Mouse (Mus musculus) limb, embryonic 12.5 days (tissue): ENCODE results near the gene Mrfap1. TPM values are rescaled to one million over a fixed set of nuclear protein-coding genes. Genes with fewer than 3 reads are reported as not detected.
"Not testable (repeated sequence)": the region's sequence is repeated elsewhere in the genome, so short reads cannot be mapped to it uniquely, and the experiment has no call there.

Experiments
- ATAC-seq: fragments of 200-750 bp; cut with Nextera tagmentation; 2 replicates; pipeline ENCODE4 v1.8.0; 2017; ENCODE audit warnings: low read depth, moderate TSS enrichment; ENCODE audit not compliant: insufficient number of reproducible peaks, insufficient read depth, low FRiP score, low TSS enrichment
- H3K27ac ChIP-seq: fragments of 300-500 bp; sonication (generic); 2 replicates; pipeline ENCODE4 v1.5.1; 2016; ENCODE audit warnings: mild to moderate bottlenecking, moderate library complexity
- H3K27me3 ChIP-seq: fragments of 300-500 bp; sonication (generic); 2 replicates; pipeline ENCODE4 v1.6.1; 2016; ENCODE audit warnings: mild to moderate bottlenecking, moderate library complexity
- H3K36me3 ChIP-seq: fragments of 300-500 bp; sonication (generic); 2 replicates; pipeline ENCODE4 v1.6.1; 2016; ENCODE audit warnings: mild to moderate bottlenecking, moderate library complexity
- H3K4me1 ChIP-seq: fragments of 300-500 bp; sonication (generic); replicated peaks from 2 replicates; pipeline ENCODE4 v1.6.1; 2016
- H3K4me2 ChIP-seq: fragments of 300-500 bp; sonication (generic); 2 replicates; pipeline ENCODE4 v1.6.1; 2016; ENCODE audit warnings: mild to moderate bottlenecking, moderate library complexity
- H3K4me3 ChIP-seq: fragments of 300-500 bp; sonication (generic); replicated peaks from 2 replicates; pipeline ENCODE4 v1.5.1; 2016; ENCODE audit warnings: mild to moderate bottlenecking
- H3K9ac ChIP-seq: fragments of 300-500 bp; sonication (generic); replicated peaks from 2 replicates; pipeline ENCODE4 v1.6.1; 2016; ENCODE audit warnings: mild to moderate bottlenecking, moderate library complexity
- H3K9me3 ChIP-seq: fragments of 300-500 bp; sonication (generic); 2 replicates; pipeline ENCODE4 v1.6.1; 2016; ENCODE audit warnings: mild to moderate bottlenecking, moderate library complexity
- WGBS: fragments of 180-500 bp; shearing (Covaris S2); methylation state at CpG from one replicate; pipeline ENCODE4 v1.1.7; 2016; 5-methylcytosine and 5-hydroxymethylcytosine counted together
- polyA plus RNA-seq: library from polyadenylated mRNA; unstranded; fragments of >200 nt; fragmentation: Nextera tagmentation; extraction: Ambion mirVana; gene quantifications from 2 replicates; pipeline ENCODE4 v1.2.1, GENCODE M21; 2016

Mrfap1 gene
- polyA plus RNA-seq = 685 and 692 TPM in 2 replicates

DNA sequence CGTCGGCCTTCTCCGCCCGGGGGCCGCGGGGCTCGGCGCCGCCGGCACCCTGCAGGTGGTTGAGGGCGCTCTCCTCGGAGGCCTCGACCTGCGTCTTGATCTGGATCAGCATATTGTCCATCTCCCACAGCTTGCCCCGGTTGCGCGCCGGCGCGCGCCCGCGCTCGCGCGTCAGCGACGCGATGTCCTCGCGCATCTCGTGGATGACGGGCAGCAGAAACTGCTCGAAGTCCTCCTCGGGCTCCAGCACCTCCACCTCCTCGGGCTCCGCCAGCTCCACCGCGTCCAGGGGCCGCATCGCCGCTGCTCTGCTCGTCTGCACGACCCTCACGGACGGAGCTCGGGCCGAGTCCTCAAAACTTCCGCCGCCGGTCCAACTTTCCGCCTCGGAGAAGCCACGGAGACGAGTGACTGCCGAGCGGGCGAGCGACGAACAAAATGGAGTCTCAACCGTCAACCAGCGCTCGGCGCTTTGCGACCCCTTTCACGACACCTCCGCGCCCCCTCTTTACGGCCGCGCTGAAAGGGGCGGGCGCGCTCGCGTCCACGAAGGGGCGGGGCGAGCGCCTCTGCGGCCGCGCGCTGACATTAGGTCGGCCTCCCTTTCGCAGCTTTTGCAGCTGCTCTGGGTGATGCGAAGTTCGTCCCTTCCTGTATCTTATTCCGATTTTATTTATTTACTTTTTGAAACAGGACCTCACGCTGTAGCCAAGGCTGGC is at the start of gene Mrfap1:
Gene Mrfap1, minus strand, starts transcription at position 477 of the 719 bp plus-strand sequence.
- H3K4me2 ChIP-seq = peak within 1 kb of the TSS; percentile 61
- under 1% methylated on average over 90 of the region's 90 CpGs for WGBS
- peak within 1 kb of the TSS; percentile 86 for H3K9ac ChIP-seq
- peak within 1 kb of the TSS; percentile 97 for H3K27ac ChIP-seq
- H3K9me3 ChIP-seq, H3K27me3 ChIP-seq, H3K4me1 ChIP-seq: not testable (repeated sequence)
- peak within 1 kb of the TSS; percentile 69 for H3K4me3 ChIP-seq
- peak; percentile 81 for ATAC-seq
- peaks cover 23% of the 10 kb centered on the region for H3K36me3 ChIP-seq

DNA sequence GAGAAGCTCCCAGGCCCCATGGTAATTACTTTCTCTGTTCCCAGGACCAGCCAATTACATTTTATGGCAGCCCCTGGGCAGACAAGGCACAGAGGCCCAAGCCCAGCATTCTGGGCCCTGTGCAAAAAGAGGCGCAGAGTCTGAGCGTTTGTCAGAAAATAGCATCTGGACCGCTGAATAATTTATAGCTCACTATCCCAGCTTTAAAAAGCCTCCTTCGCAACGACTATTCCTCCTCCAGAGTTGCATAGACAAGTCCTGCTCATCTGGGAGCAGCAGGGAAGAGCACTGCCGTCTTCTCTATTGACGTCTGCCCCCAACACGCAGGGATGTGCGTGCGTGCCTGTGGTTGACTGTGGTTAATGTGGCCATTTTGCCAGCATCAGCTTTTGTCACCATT is 47.9 kb upstream of the Mrfap1 start:
- no peaks in the 10 kb centered on the region for H3K9me3 ChIP-seq
- H3K4me3 ChIP-seq = no peak overlapping the region
- no peak overlapping the region for H3K27ac ChIP-seq
- no peaks in the 10 kb centered on the region for H3K4me1 ChIP-seq
- H3K9ac ChIP-seq = no peak overlapping the region
- WGBS = 49% methylated on average over 10 of the region's 10 CpGs
- H3K27me3 ChIP-seq = peaks cover 3% of the 10 kb centered on the region; the same call in 1 of the 2 replicates
- H3K4me2 ChIP-seq = no peak overlapping the region
- ATAC-seq = no peak
- no peaks in the 10 kb centered on the region for H3K36me3 ChIP-seq

DNA sequence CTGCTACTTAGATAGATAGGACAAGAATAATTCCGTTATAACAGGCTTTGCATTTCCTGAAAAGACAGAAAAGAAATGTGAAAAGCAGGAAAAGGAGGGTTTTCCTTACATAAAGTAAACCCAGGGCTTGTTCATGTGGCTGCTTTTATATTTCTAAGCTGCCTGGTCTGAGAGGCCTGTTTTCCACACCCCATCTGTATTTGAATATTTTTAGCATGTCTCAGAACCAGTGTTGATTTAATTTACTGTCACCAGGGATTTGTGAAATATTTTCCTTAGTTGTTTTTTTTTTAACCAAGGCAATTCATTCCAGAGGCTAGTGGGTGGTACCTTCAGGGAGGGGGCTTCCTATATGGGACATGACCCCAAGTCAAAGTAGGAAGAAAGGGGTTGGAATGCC is 45.1 kb upstream of the Mrfap1 start:
- 65% methylated on average over 1 of the region's 1 CpGs for WGBS

DNA sequence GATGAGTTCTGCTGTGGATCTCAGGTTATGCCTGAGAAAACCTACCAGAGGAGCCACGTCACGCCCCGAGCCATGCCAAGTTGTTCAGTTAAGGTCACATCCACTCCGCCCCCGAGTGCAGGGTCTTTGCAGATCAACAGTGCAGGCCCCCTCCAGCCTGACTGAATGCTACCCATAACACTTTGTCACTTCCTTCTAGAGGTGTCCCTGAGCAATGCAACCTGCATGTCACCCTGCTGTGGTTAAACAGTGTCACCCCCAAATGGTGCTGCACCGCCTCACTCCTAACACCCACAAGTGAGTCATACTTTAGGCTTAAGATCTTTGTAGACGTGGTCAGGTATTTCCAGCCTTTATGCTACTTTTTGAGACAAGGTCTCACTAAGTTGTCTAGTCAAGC is 43.5 kb upstream of the Mrfap1 start:
- Histone ChIP-seq H3K9me3 (no peaks in the 10 kb centered on the region), H3K36me3 (no peaks in the 10 kb centered on the region), H3K4me1 (no peaks in the 10 kb centered on the region), H3K9ac (no peak overlapping the region), H3K27ac (no peak overlapping the region), H3K27me3 (peaks cover 4% of the 10 kb centered on the region; the same call in 1 of the 2 replicates), H3K4me3 (no peak overlapping the region), H3K4me2 (no peak overlapping the region)
- no peak for ATAC-seq
- WGBS = 72% methylated on average over 7 of the region's 7 CpGs

More for the DNA sequence above, 45.1 kb upstream of the Mrfap1 start:
- H3K9me3 ChIP-seq = no peaks in the 10 kb centered on the region
- no peak for ATAC-seq
- H3K27me3 ChIP-seq = 0 out of 2 replicates have a peak, but pooled peaks cover 3% of the 10 kb centered on the region
- no peaks in the 10 kb centered on the region for H3K36me3 ChIP-seq
- H3K27ac ChIP-seq = no peak overlapping the region
- H3K4me3 ChIP-seq = no peak overlapping the region
- no peak overlapping the region for H3K9ac ChIP-seq
- no peaks in the 10 kb centered on the region for H3K4me1 ChIP-seq
- no peak overlapping the region for H3K4me2 ChIP-seq

DNA sequence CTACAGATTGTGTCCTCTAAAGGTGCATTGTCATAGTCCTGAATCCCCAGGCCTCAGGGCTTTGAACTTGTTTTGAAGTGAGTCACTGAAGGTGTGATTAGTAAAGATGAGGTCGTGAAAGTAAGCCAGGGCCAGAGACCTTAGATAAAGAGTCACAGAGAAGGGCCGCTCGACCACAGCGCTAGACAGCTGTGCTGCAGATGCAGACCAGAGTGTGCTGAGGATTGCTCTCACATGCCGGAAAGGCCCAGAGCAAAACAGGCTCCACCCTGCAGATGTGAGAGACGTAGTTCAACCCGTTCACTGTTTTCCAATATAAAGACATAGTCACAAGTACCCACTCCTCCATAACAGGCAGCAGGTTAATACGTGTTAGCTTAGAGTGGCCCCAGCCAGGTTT is 43.0 kb upstream of the Mrfap1 start:
- Histone ChIP-seq H3K27ac (no peak overlapping the region), H3K4me1 (no peaks in the 10 kb centered on the region), H3K27me3 (peaks cover 4% of the 10 kb centered on the region; the same call in 1 of the 2 replicates), H3K9ac (no peak overlapping the region), H3K4me2 (no peak overlapping the region), H3K36me3 (no peaks in the 10 kb centered on the region), H3K9me3 (no peaks in the 10 kb centered on the region), H3K4me3 (no peak overlapping the region)
- ATAC-seq = no peak
- 44% methylated on average over 8 of the region's 8 CpGs for WGBS

DNA sequence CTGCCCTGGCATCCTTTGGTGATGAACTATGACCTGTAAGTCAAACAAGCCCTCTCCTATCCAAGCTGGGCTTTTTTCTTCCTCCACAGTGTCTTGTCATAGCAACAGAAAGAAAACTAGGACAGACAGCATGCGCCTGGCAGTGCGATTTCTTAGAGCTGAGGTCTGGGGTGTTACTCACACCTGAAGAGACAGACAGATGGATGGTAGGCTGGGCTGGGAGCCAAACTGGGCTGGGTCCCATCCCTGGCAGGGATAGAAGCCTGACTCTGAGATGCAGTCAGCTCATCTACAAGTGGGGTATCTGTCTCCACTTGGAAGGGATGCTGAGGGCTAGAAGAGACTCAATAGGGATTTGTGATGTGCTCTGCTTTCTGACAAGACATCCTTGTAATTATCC is 42.5 kb upstream of the Mrfap1 start:
- H3K27ac ChIP-seq = no peak overlapping the region
- no peak for ATAC-seq
- no peak overlapping the region for H3K9ac ChIP-seq
- peaks cover 4% of the 10 kb centered on the region; the same call in 1 of the 2 replicates for H3K27me3 ChIP-seq
- H3K9me3 ChIP-seq = no peaks in the 10 kb centered on the region
- H3K36me3 ChIP-seq = no peaks in the 10 kb centered on the region
- no peak overlapping the region for H3K4me3 ChIP-seq
- H3K4me2 ChIP-seq = no peak overlapping the region
- 88% methylated on average over 2 of the region's 2 CpGs for WGBS
- no peaks in the 10 kb centered on the region for H3K4me1 ChIP-seq

DNA sequence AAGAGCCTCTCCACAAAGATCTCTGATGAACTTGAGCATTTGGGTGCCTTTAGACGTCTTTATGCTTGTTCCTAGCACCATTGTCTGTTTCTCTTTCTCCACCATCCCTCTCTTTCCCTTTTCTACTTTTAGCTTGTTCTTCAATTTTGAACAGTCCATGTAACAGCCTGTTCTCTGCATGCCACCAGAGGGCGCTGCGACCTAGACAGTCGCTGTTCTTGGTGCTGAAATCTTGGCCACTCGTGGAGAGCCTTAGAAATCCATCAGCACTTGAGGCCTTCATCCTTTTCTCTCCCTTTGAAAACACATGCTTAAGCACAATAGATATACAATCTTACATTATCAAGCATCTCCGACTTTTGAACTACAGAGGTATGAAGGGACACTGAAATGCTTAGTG is 39.4 kb upstream of the Mrfap1 start:
- Histone ChIP-seq H3K36me3 (no peaks in the 10 kb centered on the region), H3K4me3 (no peak overlapping the region), H3K27ac (no peak overlapping the region), H3K9me3 (no peaks in the 10 kb centered on the region), H3K4me2 (no peak overlapping the region), H3K27me3 (peaks cover 7% of the 10 kb centered on the region; the same call in 1 of the 2 replicates), H3K4me1 (peaks cover 2% of the 10 kb centered on the region; the same call in 1 of the 2 replicates), H3K9ac (no peak overlapping the region)
- ATAC-seq = no peak
- WGBS = 4% methylated on average over 6 of the region's 6 CpGs

DNA sequence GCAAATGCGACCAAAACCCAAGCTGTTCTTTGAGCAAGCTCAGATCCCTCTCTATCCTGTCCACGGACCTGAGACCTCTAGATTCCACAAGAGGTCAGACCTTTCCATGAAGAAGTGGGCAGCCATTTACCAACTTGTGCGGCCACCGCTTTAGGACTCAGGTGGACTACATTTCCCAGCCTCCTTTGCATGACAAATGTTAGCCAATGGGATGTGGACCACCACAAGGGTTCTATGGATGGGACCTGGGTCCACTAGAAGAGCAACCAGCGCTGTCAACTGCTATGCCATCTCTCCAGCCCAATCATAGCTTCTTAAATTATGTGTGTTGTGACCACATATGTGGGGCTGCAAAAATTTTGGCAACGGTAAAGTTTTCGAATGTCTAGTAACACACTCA is 34.7 kb upstream of the Mrfap1 start:
- no peak overlapping the region; the same call in 1 of the 2 replicates for H3K4me2 ChIP-seq
- no peak overlapping the region for H3K9ac ChIP-seq
- H3K9me3 ChIP-seq = no peaks in the 10 kb centered on the region
- H3K4me1 ChIP-seq = peaks cover 13% of the 10 kb centered on the region
- no peaks in the 10 kb centered on the region for H3K36me3 ChIP-seq
- H3K4me3 ChIP-seq = no peak overlapping the region
- peaks cover 14% of the 10 kb centered on the region; the same call in 1 of the 2 replicates for H3K27me3 ChIP-seq
- no peak overlapping the region for H3K27ac ChIP-seq
- 65% methylated on average over 7 of the region's 7 CpGs for WGBS
- no peak for ATAC-seq

DNA sequence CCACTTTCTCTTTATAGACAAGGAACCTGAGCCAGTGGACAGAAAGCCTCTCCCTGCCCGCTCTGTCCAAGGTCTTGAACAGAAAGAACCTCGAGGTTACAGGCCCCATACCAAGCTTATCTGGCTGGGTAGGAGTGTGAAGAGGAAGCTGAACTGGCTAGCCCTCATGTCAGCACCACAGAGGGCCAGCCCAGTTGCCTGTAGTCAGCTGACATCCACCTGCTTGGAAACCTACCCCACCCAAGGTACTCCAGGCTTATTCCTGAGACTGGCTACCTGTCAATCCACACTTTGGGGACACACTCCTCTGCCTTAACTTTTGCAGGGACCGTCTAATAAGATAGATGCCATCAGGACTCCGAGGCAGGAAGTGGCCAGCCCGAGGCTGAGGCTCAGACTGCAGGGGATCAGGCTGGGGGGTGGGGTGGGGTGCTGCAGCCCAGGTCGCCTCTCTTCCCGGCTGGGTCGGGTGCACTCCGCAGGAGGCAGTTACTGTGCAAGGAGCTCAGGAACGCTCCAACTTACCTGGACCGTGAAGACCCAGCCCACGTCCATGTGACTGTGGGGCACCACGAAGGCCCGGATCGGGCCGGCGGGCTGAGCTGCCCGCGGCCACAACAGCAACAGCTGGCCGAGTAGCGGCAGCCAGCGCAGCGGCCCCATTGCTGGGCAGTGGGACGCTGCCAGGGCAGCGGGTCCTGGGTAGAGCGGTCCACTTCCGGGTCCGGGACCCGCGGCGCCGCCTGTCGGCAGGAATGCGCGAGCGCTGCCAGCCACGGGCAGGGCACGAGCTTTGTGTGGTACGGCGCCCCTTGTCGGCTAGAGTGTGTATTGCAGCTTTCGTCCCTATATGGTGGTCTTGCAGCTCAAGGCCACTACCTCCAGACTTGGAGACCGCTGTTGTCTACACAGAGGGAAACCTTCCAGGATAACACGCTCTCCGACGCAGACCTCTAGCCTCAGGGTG is 33.6 kb upstream of the Mrfap1 start, which contains the start of gene Man2b2:
Gene Man2b2, minus strand, starts transcription at position 741 of the 967 bp plus-strand sequence.
- Histone ChIP-seq H3K36me3 (no peaks in the 10 kb centered on the region), H3K4me2 (peak within 1 kb of the TSS; percentile 81), H3K9ac (peak within 1 kb of the TSS; percentile 59), H3K4me3 (peak within 1 kb of the TSS; percentile 54), H3K27ac (no peak within 1 kb of the TSS), H3K4me1 (peaks cover 13% of the 10 kb centered on the region), H3K27me3 (peaks cover 14% of the 10 kb centered on the region; the same call in 1 of the 2 replicates), H3K9me3 (no peaks in the 10 kb centered on the region)
- WGBS = 3% methylated on average over 46 of the region's 46 CpGs
- ATAC-seq = peak; percentile 60; the same call in 1 of the 2 replicates

DNA sequence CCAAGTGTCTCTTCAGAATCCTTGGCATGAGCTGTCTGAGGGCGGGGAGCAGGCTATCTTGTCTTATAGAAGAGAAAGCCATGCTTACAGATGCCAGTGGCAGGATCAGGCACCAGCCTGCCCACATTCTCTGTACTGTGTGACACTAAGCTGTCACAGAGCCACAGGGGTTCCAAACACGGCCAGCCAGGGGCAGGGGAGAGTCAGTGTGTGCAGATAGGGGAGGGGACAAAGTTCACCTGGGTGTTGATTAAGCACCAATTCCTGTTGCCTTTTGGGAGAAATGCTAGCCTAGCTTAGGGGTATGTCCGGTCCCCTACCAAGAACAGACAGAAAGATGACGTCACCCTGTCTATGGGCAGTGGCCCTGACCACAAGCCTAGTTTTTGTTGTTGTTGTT is 32.5 kb upstream of the Mrfap1 start:
- no peak overlapping the region for H3K4me2 ChIP-seq
- ATAC-seq = no peak
- H3K4me3 ChIP-seq = no peak overlapping the region
- no peaks in the 10 kb centered on the region for H3K36me3 ChIP-seq
- peaks cover 13% of the 10 kb centered on the region for H3K4me1 ChIP-seq
- H3K27me3 ChIP-seq = peaks cover 14% of the 10 kb centered on the region; the same call in 1 of the 2 replicates
- no peak overlapping the region for H3K9ac ChIP-seq
- WGBS = 78% methylated on average over 4 of the region's 4 CpGs
- no peak overlapping the region for H3K27ac ChIP-seq
- H3K9me3 ChIP-seq = no peaks in the 10 kb centered on the region

DNA sequence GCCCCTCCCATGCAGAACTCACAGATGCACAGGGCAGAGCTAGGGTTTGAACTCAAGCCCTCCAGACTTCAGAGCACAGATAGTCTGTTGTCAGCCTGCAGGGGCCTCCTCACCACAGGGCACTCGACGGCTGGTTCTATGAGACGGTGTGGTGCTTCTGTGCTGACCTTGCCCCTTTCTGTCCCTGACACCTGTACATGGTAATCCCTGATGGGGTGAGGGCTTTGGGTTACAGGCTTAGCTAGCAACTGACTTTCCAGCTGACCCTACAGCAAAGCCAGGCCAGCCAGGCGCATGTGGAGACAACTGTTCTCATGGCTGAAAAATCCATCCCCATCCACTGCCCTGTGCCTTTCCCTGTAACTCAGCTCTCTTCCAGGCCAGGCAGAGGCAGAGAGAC is 26.3 kb upstream of the Mrfap1 start:
- no peak overlapping the region for H3K4me2 ChIP-seq
- no peaks in the 10 kb centered on the region for H3K4me1 ChIP-seq
- H3K4me3 ChIP-seq = no peak overlapping the region
- peak; percentile 40; the same call in 1 of the 2 replicates for ATAC-seq
- peaks cover 7% of the 10 kb centered on the region; the same call in 1 of the 2 replicates for H3K36me3 ChIP-seq
- no peaks in the 10 kb centered on the region for H3K9me3 ChIP-seq
- H3K9ac ChIP-seq = no peak overlapping the region
- H3K27me3 ChIP-seq = no peaks in the 10 kb centered on the region
- H3K27ac ChIP-seq = no peak overlapping the region
- WGBS = 88% methylated on average over 4 of the region's 4 CpGs
